Mouse (Mus musculus) intestine, postnatal 0 days (tissue): ENCODE results near the gene Prodh2. TPM values are rescaled to one million over a fixed set of nuclear protein-coding genes. Genes with fewer than 3 reads are reported as not detected.

ENCODE experiments used
- ATAC-seq: fragments of 200-750 bp; cut with Nextera tagmentation; 2 replicates; pipeline ENCODE4 v1.8.0; 2017; ENCODE audit warnings: mild to moderate bottlenecking, moderate TSS enrichment, moderate library complexity
- H3K27ac ChIP-seq: fragments of 300-500 bp; sonication (generic); 2 replicates; pipeline ENCODE4 v1.5.1; 2014; ENCODE audit warnings: mild to moderate bottlenecking, low read depth, low read length, moderate library complexity
- H3K27me3 ChIP-seq: fragments of 300-500 bp; sonication (generic); replicated peaks from 2 replicates; pipeline ENCODE4 v1.6.1; 2014; ENCODE audit warnings: low read length, mixed read lengths; ENCODE audit not compliant: control insufficient read depth, insufficient read depth
- H3K36me3 ChIP-seq: fragments of 300-500 bp; sonication (generic); 2 replicates; pipeline ENCODE4 v1.6.1; 2014; ENCODE audit warnings: mild to moderate bottlenecking, moderate library complexity; ENCODE audit not compliant: control insufficient read depth, insufficient read depth
- H3K4me1 ChIP-seq: fragments of 300-500 bp; sonication (generic); replicated peaks from 2 replicates; pipeline ENCODE4 v1.6.1; 2014; ENCODE audit warnings: antibody characterized with exemption, low read length, mixed read lengths; ENCODE audit not compliant: control insufficient read depth, insufficient read depth
- H3K4me2 ChIP-seq: fragments of 300-500 bp; sonication (generic); replicated peaks from 2 replicates; pipeline ENCODE4 v1.6.1; 2014; ENCODE audit warnings: low read depth, mild to moderate bottlenecking, moderate library complexity
- H3K4me3 ChIP-seq: fragments of 300-500 bp; sonication (generic); 2 replicates; pipeline ENCODE4 v1.5.1; 2014; ENCODE audit warnings: low read depth, low read length
- H3K9ac ChIP-seq: fragments of 300-500 bp; sonication (generic); 2 replicates; pipeline ENCODE4 v1.6.1; 2014; ENCODE audit warnings: mild to moderate bottlenecking, low read depth, low read length
- H3K9me3 ChIP-seq: fragments of 300-500 bp; sonication (generic); 2 replicates; pipeline ENCODE4 v1.6.1; 2016; ENCODE audit warnings: mixed run types; ENCODE audit not compliant: control insufficient read depth
- CTCF ChIP-seq: sonication (generic); IDR thresholded peaks from 2 replicates; pipeline ENCODE4 v1.5.1; 2016; ENCODE audit warnings: low read depth, mild to moderate bottlenecking, control low read depth, antibody characterized with exemption, moderate library complexity
- WGBS: fragments of 180-500 bp; shearing (Covaris S2); extraction: QIAGEN DNeasy Blood & Tissue Kit; methylation state at CpG from one replicate; pipeline ENCODE4 v1.1.7; 2014; 5-methylcytosine and 5-hydroxymethylcytosine counted together
- polyA plus RNA-seq: library from polyadenylated mRNA; unstranded; fragments of >200 nt; fragmentation: Nextera tagmentation; extraction: Ambion mirVana; gene quantifications from 2 replicates; pipeline ENCODE4 v1.2.1, GENCODE M21; 2015

The Prodh2 gene
- polyA plus RNA-seq, 1 experiment from 2014 or later: 3.9 TPM

DNA sequence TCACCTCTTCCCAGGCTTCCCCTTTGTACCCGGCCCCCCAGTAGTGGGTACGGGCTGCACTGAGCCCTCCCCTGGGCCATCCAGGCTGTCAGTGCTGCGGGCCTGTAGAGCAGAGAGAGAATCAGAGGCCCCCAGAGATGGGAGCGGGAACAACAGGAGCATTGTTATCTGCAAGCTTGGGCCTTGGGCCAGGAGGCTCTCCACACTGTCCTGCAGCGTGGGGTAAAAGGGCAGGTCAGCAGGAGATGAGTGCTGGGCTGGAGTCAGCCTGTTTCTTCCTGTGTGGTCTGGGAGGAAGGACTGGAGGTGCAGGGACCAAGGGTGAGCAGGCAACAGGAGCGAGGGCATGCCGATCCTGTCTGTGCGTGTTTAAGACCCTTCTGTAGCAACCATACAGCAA lies 39.5 kb downstream of the Prodh2 start:
- Histone ChIP-seq H3K27me3 (no peaks in the 10 kb centered on the region), H3K9ac (no peak overlapping the region), H3K4me3 (no peak overlapping the region), H3K27ac (no peak overlapping the region), H3K4me2 (no peak overlapping the region), H3K9me3 (no peaks in the 10 kb centered on the region), H3K4me1 (peaks cover 3% of the 10 kb centered on the region; the same call in 1 of the 2 replicates), H3K36me3 (peaks cover 25% of the 10 kb centered on the region)
- no peak for ATAC-seq
- WGBS: 48% methylated on average over 8 of the region's 8 CpGs
- TF ChIP-seq CTCF: no peak

DNA sequence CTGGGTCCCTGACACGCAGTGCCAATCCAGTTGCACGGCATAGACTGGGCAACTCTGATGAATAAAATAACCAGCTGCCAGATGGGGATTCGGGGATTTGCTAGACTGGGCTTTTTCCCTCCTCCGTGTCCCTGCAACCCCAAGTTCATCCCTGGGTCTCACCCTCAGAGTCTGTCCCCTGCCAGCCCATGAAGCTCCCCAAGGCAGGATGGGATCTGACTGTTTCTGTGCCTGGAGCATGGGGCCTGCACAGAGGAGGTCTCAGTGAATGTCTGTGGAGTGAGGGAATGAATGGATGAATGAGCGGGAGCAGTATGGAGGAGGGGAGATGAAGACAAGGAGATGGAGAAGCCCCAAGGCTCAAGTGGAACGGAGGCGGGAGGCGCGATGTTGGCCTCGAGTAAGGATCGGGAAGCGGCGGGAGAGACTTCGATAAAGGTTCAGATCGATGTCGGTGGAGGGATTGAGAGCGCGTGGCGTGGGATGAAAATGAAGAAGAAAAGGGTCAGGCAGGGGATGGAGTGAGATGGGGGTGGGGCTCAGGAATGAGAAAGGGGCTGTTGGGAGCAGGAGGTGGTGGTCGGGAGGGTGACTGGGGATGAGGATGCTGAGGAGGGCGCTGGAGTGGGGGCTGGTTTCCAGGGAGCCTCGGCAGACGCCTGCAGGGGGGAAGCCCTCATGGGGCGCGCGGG lies 40.7 kb downstream of the Prodh2 start:
- WGBS: 19% methylated on average over 23 of the region's 26 CpGs
- H3K4me3 ChIP-seq: peak overlapping the region; percentile 75
- no peak; the same call in 1 of the 2 replicates for ATAC-seq
- H3K27me3 ChIP-seq: no peaks in the 10 kb centered on the region
- peak overlapping the region; percentile 37; the same call in 1 of the 2 replicates for H3K9ac ChIP-seq
- H3K36me3 ChIP-seq: peaks cover 14% of the 10 kb centered on the region
- H3K9me3 ChIP-seq: no peaks in the 10 kb centered on the region
- H3K4me1 ChIP-seq: peaks cover 3% of the 10 kb centered on the region; the same call in 1 of the 2 replicates
- no peak for TF ChIP-seq CTCF
- peak overlapping the region; percentile 97 for H3K4me2 ChIP-seq
- no peak overlapping the region for H3K27ac ChIP-seq

DNA sequence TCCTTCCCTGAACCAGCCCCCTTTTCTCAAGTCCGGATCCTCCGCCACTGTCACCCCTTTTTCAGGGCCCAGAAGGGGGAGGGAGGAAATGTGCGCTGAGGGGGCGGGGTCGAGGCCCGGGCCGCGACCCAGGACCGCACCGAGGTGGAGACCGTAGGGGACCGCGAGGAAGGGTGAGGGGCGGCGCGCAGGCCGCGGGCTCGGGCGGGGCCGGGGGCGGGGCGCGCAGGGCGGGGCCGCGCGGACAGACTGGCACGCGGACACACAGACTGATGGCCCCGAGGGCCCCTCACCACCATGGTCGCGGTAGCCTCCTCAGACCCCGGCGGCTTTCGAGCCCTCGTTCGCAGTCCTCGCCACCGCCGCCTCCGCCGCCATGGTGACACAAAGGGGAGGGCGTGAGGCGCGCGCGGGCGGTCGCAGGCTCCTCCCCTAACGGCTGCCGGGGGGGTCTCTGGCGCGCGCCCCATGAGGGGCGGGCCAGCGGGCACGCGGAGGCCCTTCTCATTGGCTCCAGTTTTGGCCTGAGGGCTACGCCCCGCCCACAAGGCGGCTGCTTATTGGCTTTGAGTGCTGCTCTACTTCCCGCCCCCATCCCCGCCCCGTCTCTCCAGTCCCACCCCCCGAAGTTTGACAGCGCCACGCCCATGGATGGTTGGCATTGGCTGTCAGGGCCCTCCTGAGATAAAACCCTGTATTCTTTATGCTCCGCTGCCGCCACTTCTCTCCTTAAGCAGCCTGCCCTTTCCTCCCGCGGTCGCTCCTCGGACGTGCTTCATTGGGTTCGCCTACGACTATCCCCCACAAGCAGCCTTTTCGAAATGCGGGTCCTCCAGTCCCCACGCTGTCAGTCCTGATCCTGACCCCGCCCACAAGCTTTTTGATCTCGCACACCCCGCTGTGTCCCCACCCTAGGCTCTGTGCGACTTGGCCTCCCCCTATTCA lies 41.5 kb downstream of the Prodh2 start, which contains the start of gene Arhgap33:
TSS of gene Arhgap33 (minus strand) at position 428 of the 945 bp plus-strand sequence.
- no peak for TF ChIP-seq CTCF
- H3K4me2 ChIP-seq: peak within 1 kb of the TSS; percentile 97
- peak within 1 kb of the TSS; percentile 75 for H3K4me3 ChIP-seq
- H3K36me3 ChIP-seq: peaks cover 7% of the 10 kb centered on the region; the same call in 1 of the 2 replicates
- under 1% methylated on average over 60 of the region's 84 CpGs for WGBS
- no peak within 1 kb of the TSS for H3K27ac ChIP-seq
- no peaks in the 10 kb centered on the region for H3K27me3 ChIP-seq
- H3K4me1 ChIP-seq: peaks cover 3% of the 10 kb centered on the region; the same call in 1 of the 2 replicates
- H3K9me3 ChIP-seq: no peaks in the 10 kb centered on the region
- peak; percentile 92 for ATAC-seq
- peak within 1 kb of the TSS; percentile 37; the same call in 1 of the 2 replicates for H3K9ac ChIP-seq

DNA sequence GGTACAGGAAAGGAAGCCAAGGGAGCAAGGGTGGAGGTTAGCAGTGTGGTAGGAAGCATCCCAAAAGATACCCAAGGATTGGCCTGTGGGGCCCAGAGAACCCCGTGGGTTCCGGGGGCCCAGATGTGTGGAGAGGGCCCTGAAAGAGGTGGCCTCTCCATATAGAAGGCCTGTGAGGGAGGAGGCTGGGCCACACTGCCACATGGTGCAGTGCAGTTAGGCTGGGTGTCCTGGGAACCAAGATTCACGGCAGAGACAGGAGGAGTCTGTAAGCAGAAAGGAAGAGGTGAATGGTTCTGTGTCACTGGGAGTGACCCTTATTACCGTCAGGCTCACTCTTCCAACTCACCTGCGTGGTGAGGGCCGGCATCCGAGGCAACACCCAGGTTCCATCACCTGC lies 47.1 kb downstream of the Prodh2 start:
- 91% methylated on average over 7 of the region's 7 CpGs for WGBS
- no peak overlapping the region for H3K27ac ChIP-seq

DNA sequence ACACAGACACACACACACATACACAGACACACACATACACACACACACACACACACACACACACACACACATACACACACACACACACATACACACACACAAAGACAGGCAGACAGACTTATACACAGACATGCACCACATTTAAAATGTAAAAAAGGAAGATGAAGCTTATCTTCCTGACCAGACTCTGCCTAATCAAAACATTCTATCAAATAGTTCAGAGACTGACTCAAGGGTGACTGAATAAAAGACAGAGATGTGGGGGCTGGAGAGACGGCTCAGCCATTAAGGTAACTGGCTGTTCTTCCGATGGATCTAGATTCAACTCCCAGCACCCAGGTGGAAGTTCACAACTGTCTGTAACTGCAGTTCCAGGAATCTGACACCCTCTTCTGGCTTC lies 50.9 kb downstream of the Prodh2 start:
- no peaks in the 10 kb centered on the region for H3K27me3 ChIP-seq
- H3K27ac ChIP-seq: no peak overlapping the region
- no peak overlapping the region for H3K9ac ChIP-seq
- peaks cover 19% of the 10 kb centered on the region; the same call in 1 of the 2 replicates for H3K36me3 ChIP-seq
- H3K9me3 ChIP-seq: no peaks in the 10 kb centered on the region
- H3K4me1 ChIP-seq: no peaks in the 10 kb centered on the region
- no peak for TF ChIP-seq CTCF
- 91% methylated on average over 2 of the region's 2 CpGs for WGBS
- no peak overlapping the region for H3K4me2 ChIP-seq
- ATAC-seq: no peak
- H3K4me3 ChIP-seq: no peak overlapping the region

More for the DNA sequence above, 47.1 kb downstream of the Prodh2 start:
- H3K4me1 ChIP-seq: no peaks in the 10 kb centered on the region
- peaks cover 19% of the 10 kb centered on the region; the same call in 1 of the 2 replicates for H3K36me3 ChIP-seq
- H3K4me3 ChIP-seq: no peak overlapping the region
- H3K9me3 ChIP-seq: no peaks in the 10 kb centered on the region
- no peaks in the 10 kb centered on the region for H3K27me3 ChIP-seq
- no peak for ATAC-seq
- no peak overlapping the region for H3K9ac ChIP-seq
- no peak overlapping the region for H3K4me2 ChIP-seq
- TF ChIP-seq CTCF: no peak

DNA sequence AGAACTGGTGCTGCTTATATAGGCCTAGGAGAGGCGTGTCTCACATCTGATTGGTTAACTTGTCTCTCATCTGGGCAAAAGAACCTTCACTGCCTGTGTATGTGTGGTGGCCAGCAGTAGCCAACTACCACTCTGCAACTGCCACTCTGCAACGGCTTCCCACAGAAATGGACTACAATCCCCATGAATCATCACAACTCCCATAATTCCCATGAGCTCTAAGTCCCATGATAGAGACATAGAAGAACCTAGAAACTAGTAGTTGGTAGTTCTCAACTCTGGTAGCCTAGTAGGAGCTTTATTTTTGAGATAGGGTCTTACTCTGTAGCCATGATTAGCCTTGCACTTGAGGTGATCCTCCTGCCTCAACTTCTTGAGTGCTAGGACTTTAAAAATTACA lies 56.5 kb downstream of the Prodh2 start:
- WGBS: 82% methylated on average over 2 of the region's 2 CpGs
- Histone ChIP-seq H3K4me3 (no peak overlapping the region), H3K9me3 (no peaks in the 10 kb centered on the region), H3K4me1 (peaks cover 3% of the 10 kb centered on the region; the same call in 1 of the 2 replicates), H3K27ac (no peak overlapping the region), H3K9ac (no peak overlapping the region), H3K36me3 (peaks cover 8% of the 10 kb centered on the region), H3K27me3 (no peaks in the 10 kb centered on the region), H3K4me2 (no peak overlapping the region)
- TF ChIP-seq CTCF: no peak
- no peak for ATAC-seq
